Mouse (Mus musculus): ENCODE data around the gene Slc6a16. TPM values are rescaled to one million over a fixed set of nuclear protein-coding genes. Genes with fewer than 3 reads are reported as not detected.

Slc6a16 gene
- polyA plus RNA-seq, 1 experiment from 2014 or later = not detected

GRCm38 (mm10) chr7:45202654-45203053, 38.2 kb upstream of the Slc6a16 start:
- H3K9ac ChIP-seq = no peak overlapping the region
- no peaks in the 10 kb centered on the region for H3K36me3 ChIP-seq
- WGBS (ENCODE audit: insufficient replicate concordance) = 48% methylated on average over 9 of the region's 10 CpGs
- H3K4me1 ChIP-seq = peaks cover 18% of the 10 kb centered on the region
- no peak for ATAC-seq
- H3K27ac ChIP-seq = no peak overlapping the region
- no peaks in the 10 kb centered on the region for H3K9me3 ChIP-seq (replicated peaks)
- no peak overlapping the region for H3K4me3 ChIP-seq
- H3K27me3 ChIP-seq (replicated peaks) = peaks cover 39% of the 10 kb centered on the region
- H3K4me2 ChIP-seq = no peak overlapping the region

- H3K9ac ChIP-seq = peak within 1 kb of the TSS; percentile 47
- H3K4me2 ChIP-seq = peak within 1 kb of the TSS; percentile 83
- no peak within 1 kb of the TSS for H3K27ac ChIP-seq
- H3K27me3 ChIP-seq (replicated peaks) = peaks cover 28% of the 10 kb centered on the region
- H3K4me3 ChIP-seq = peak within 1 kb of the TSS; percentile 53
- no peaks in the 10 kb centered on the region; the same call in 1 of the 2 replicates for H3K9me3 ChIP-seq (replicated peaks)
- WGBS (ENCODE audit: insufficient replicate concordance) = 5% methylated on average over 44 of the region's 44 CpGs
- H3K36me3 ChIP-seq = no peaks in the 10 kb centered on the region
- peaks cover 18% of the 10 kb centered on the region for H3K4me1 ChIP-seq
- ATAC-seq = peak; percentile 87
These were observed 36.3 kb upstream of the Slc6a16 start, which contains the start of gene Ccdc155 for GRCm38 (mm10) chr7:45204380-45205143. Ccdc155 (minus strand) TSS chr7:45204892.

GRCm38 (mm10) chr7:45208260-45208659, 32.6 kb upstream of the Slc6a16 start:
- H3K9me3 ChIP-seq (replicated peaks) = no peaks in the 10 kb centered on the region; the same call in 1 of the 2 replicates
- 57% methylated on average over 6 of the region's 6 CpGs for WGBS (ENCODE audit: insufficient replicate concordance)
- no peak overlapping the region for H3K4me3 ChIP-seq
- ATAC-seq = no peak
- H3K9ac ChIP-seq = no peak overlapping the region
- H3K27me3 ChIP-seq (replicated peaks) = peaks cover 36% of the 10 kb centered on the region
- no peak overlapping the region for H3K27ac ChIP-seq
- peaks cover 38% of the 10 kb centered on the region for H3K4me1 ChIP-seq
- H3K36me3 ChIP-seq = no peaks in the 10 kb centered on the region
- no peak overlapping the region for H3K4me2 ChIP-seq

GRCm38 (mm10) chr7:45211070-45211469, 29.8 kb upstream of the Slc6a16 start:
- WGBS (ENCODE audit: insufficient replicate concordance) = 10% methylated on average over 10 of the region's 10 CpGs
- H3K9ac ChIP-seq = no peak overlapping the region

GRCm38 (mm10) chr7:45211851-45212251, 29.0 kb upstream of the Slc6a16 start, which contains the start of gene Dkkl1:
Dkkl1 (minus strand) TSS chr7:45212147.
- 4% methylated on average over 17 of the region's 17 CpGs for WGBS (ENCODE audit: insufficient replicate concordance)
- no peaks in the 10 kb centered on the region; the same call in 1 of the 2 replicates for H3K9me3 ChIP-seq (replicated peaks)
- ATAC-seq = peak; percentile 57
- no peak within 1 kb of the TSS for H3K27ac ChIP-seq
- peaks cover 65% of the 10 kb centered on the region for H3K27me3 ChIP-seq (replicated peaks)
- no peak within 1 kb of the TSS for H3K9ac ChIP-seq
- H3K4me3 ChIP-seq = peak within 1 kb of the TSS; percentile 23
- no peaks in the 10 kb centered on the region for H3K36me3 ChIP-seq
- H3K4me2 ChIP-seq = peak within 1 kb of the TSS; percentile 71
- peaks cover 35% of the 10 kb centered on the region for H3K4me1 ChIP-seq

More at GRCm38 (mm10) chr7:45211070-45211469, 29.8 kb upstream of the Slc6a16 start:
- H3K4me1 ChIP-seq = peaks cover 29% of the 10 kb centered on the region
- H3K36me3 ChIP-seq = no peaks in the 10 kb centered on the region
- no peaks in the 10 kb centered on the region; the same call in 1 of the 2 replicates for H3K9me3 ChIP-seq (replicated peaks)
- peak overlapping the region; percentile 23 for H3K4me3 ChIP-seq
- peaks cover 57% of the 10 kb centered on the region for H3K27me3 ChIP-seq (replicated peaks)
- peak overlapping the region; percentile 71 for H3K4me2 ChIP-seq
- H3K27ac ChIP-seq = no peak overlapping the region
- no peak for ATAC-seq

DNA sequence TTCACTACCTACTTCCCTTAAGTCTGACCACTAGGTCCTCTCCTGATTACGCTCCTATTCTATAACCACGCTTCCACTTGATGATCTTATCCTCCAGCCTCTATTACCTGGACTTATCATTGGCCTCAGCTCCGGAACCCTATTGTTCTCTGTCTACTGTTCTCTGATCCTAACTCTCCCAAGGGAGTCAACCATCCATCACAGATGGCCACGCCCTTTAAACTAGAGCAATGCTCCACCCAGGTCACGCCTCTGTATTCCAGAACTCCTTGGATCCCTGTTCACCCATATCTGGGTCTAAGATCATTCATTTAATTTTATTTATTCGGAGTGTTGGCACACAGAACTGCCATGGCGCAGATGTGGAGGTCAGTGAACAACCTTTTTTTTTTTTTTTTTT, 28.5 kb upstream of the Slc6a16 start:
- no peaks in the 10 kb centered on the region for H3K36me3 ChIP-seq
- peaks cover 40% of the 10 kb centered on the region for H3K4me1 ChIP-seq
- WGBS (ENCODE audit: insufficient replicate concordance) = 55% methylated on average over 7 of the region's 7 CpGs
- H3K4me3 ChIP-seq = no peak overlapping the region
- no peaks in the 10 kb centered on the region; the same call in 1 of the 2 replicates for H3K9me3 ChIP-seq (replicated peaks)
- peak overlapping the region; percentile 71 for H3K4me2 ChIP-seq
- no peak for ATAC-seq
- no peak overlapping the region for H3K9ac ChIP-seq
- peaks cover 70% of the 10 kb centered on the region for H3K27me3 ChIP-seq (replicated peaks)
- H3K27ac ChIP-seq = no peak overlapping the region

DNA sequence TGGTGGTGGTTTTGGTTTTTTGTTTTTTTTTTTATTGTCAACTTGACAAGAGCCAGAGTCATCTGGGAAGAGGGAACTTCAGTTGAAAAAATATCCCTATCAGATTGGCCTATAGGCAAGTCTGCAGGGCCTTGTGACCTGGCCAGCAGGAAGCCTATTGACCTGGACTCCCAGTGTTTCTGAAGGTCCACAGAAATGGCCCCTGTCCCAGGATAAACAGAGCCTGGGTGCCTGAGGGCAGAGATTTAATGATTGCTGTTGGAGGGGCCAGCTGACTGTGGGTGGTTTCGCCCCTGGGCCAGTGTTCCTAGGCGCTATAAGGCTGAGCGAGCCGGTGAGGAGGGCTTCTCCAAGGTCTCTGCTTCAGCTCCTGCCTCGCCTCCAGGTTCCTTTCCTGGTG, 27.2 kb upstream of the Slc6a16 start:
- H3K9me3 ChIP-seq (replicated peaks) = no peaks in the 10 kb centered on the region
- WGBS (ENCODE audit: insufficient replicate concordance) = 70% methylated on average over 5 of the region's 5 CpGs
- H3K27me3 ChIP-seq (replicated peaks) = peaks cover 70% of the 10 kb centered on the region
- 0 out of 2 replicates have a peak, but pooled peaks cover under 1% of the 10 kb centered on the region for H3K36me3 ChIP-seq
- peaks cover 41% of the 10 kb centered on the region for H3K4me1 ChIP-seq
- no peak overlapping the region for H3K9ac ChIP-seq
- ATAC-seq = no peak
- 0 out of 2 replicates have a peak overlapping the region, but pooled peaks have one; percentile 3 for H3K27ac ChIP-seq
- no peak overlapping the region for H3K4me3 ChIP-seq
- no peak overlapping the region for H3K4me2 ChIP-seq

DNA sequence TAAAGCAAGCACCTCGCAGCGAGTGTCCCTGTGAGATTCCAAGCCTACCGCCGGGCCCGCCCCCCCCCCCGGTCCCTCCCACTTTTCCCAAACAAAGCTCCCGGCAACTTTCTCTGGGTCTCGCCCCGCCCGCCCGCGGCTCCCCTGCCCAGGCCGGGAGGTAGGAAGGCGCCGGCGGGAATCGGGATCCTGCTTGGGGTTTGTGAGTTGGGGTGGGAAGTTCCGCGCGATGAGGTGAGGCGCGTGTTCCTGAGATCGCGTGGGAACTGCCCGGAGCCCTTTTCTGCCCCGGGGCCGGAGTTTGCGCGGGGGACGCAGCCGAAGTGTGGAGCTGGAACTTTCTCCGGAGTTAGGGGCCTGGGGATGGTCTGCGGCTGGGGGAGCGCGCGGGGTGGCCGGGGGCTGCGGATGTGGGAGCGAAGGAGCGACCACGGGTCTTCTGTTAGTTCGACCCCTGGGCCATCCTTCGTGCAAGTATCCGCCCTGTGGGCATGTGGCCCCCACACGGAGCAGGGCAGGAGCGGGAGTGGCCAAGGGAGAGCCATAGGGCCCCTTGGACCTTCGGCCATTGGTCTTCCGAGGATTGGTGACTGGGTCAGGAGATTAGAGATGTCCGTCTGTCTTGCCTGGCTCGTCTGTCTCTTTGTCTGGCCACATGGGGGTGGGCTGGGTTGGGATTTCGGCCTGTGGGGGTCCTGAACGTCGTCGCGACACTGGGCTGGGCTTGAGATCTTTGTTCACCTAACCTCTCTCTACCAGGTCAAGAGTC, 25.0 kb upstream of the Slc6a16 start, which contains the start of gene Tead2:
TSS of gene Tead2 (plus strand) at position 81 of the 769 bp plus-strand sequence.
- peaks cover 60% of the 10 kb centered on the region for H3K27me3 ChIP-seq (replicated peaks)
- H3K4me1 ChIP-seq = peaks cover 40% of the 10 kb centered on the region
- no peaks in the 10 kb centered on the region for H3K9me3 ChIP-seq (replicated peaks)
- H3K4me2 ChIP-seq = peak within 1 kb of the TSS; percentile 63
- ATAC-seq = peak; percentile 17; the same call in 1 of the 2 replicates
- peak within 1 kb of the TSS; percentile 66 for H3K9ac ChIP-seq
- 3% methylated on average over 53 of the region's 55 CpGs for WGBS (ENCODE audit: insufficient replicate concordance)
- H3K27ac ChIP-seq = peak within 1 kb of the TSS; percentile 68
- peak within 1 kb of the TSS; percentile 58 for H3K4me3 ChIP-seq
- peaks cover 17% of the 10 kb centered on the region for H3K36me3 ChIP-seq

- H3K4me3 ChIP-seq = peak overlapping the region; percentile 58
- peak overlapping the region; percentile 66 for H3K9ac ChIP-seq
- no peaks in the 10 kb centered on the region for H3K9me3 ChIP-seq (replicated peaks)
- ATAC-seq = no peak
- H3K27me3 ChIP-seq (replicated peaks) = peaks cover 52% of the 10 kb centered on the region
- peaks cover 33% of the 10 kb centered on the region for H3K4me1 ChIP-seq
- peaks cover 19% of the 10 kb centered on the region for H3K36me3 ChIP-seq
- WGBS (ENCODE audit: insufficient replicate concordance) = 4% methylated on average over 13 of the region's 13 CpGs
- H3K4me2 ChIP-seq = peak overlapping the region; percentile 63
- peak overlapping the region; percentile 68 for H3K27ac ChIP-seq
These were observed 24.3 kb upstream of the Slc6a16 start for GRCm38 (mm10) chr7:45216442-45217183.

GRCm38 (mm10) chr7:45221680-45222079, 19.2 kb upstream of the Slc6a16 start:
- no peak overlapping the region for H3K4me2 ChIP-seq
- peaks cover 11% of the 10 kb centered on the region; the same call in 1 of the 2 replicates for H3K4me1 ChIP-seq
- H3K4me3 ChIP-seq = no peak overlapping the region
- H3K27me3 ChIP-seq (replicated peaks) = peaks cover 17% of the 10 kb centered on the region
- H3K27ac ChIP-seq = no peak overlapping the region
- no peak overlapping the region for H3K9ac ChIP-seq
- 42% methylated on average over 2 of the region's 2 CpGs for WGBS (ENCODE audit: insufficient replicate concordance)
- ATAC-seq = no peak
- H3K36me3 ChIP-seq = peaks cover 44% of the 10 kb centered on the region
- no peaks in the 10 kb centered on the region for H3K9me3 ChIP-seq (replicated peaks)

DNA sequence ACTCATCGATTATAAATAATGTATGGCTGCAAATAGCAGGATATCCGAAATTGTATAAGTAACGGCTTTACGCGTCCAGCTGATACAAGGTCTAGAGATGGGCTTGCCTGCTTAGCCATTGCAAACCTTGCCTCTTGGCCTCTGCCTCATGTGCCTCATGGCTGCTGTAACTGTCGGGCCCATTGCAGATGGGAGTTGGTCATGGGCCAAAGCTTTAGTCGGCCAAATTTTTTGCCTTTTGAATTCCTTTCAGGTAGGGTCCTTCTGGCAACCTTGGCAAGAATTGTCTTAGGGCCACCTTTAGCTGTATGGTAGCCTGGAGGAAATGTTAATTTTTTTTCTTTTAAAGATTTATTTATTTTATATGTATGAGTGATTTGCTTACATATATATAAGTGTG, 16.1 kb upstream of the Slc6a16 start:
- Histone ChIP-seq H3K9ac (no peak overlapping the region), H3K27me3 (replicated peaks) (peaks cover 6% of the 10 kb centered on the region; the same call in 1 of the 2 replicates), H3K36me3 (peaks cover 47% of the 10 kb centered on the region), H3K4me1 (no peaks in the 10 kb centered on the region), H3K4me2 (no peak overlapping the region), H3K4me3 (no peak overlapping the region), H3K27ac (no peak overlapping the region), H3K9me3 (replicated peaks) (no peaks in the 10 kb centered on the region)
- 79% methylated on average over 7 of the region's 7 CpGs for WGBS (ENCODE audit: insufficient replicate concordance)
- no peak for ATAC-seq
